Mouse (Mus musculus) bone marrow, adult 2 months (tissue): ENCODE measurements around the gene Prkci. TPM values are rescaled to one million over a fixed set of nuclear protein-coding genes. Genes with fewer than 3 reads are reported as not detected.

Experiments
- H3K27ac ChIP-seq: fragments of 200-500 bp; 2 replicates; pipeline ENCODE4 v1.5.1; 2012; ENCODE audit warnings: low read depth, mild to moderate bottlenecking, control low read depth, inconsistent platforms, low read length; ENCODE audit not compliant: control insufficient read depth, poor library complexity, insufficient read depth
- H3K4me1 ChIP-seq: fragments of 200-500 bp; 2 replicates; pipeline ENCODE4 v1.6.1; 2011; ENCODE audit warnings: low read length; ENCODE audit not compliant: control insufficient read depth, insufficient read depth
- H3K4me3 ChIP-seq: fragments of 200-500 bp; replicated peaks from 2 replicates; pipeline ENCODE3; 2011; ENCODE audit warnings: mild to moderate bottlenecking, low read depth, low read length, control low read depth; ENCODE audit not compliant: control insufficient read depth
- CTCF ChIP-seq: fragments of 200-500 bp; IDR thresholded peaks from 2 replicates; pipeline ENCODE4 v1.5.1; 2011; ENCODE audit warnings: low read length, control low read depth; ENCODE audit not compliant: control insufficient read depth, insufficient read depth
- POLR2A ChIP-seq: fragments of 200-500 bp; IDR thresholded peaks from 2 replicates; pipeline ENCODE4 v1.6.1; 2011; ENCODE audit warnings: low read depth, mild to moderate bottlenecking, control low read depth, low read length, borderline replicate concordance; ENCODE audit not compliant: control insufficient read depth
- WGBS: fragments of 180-500 bp; shearing (Covaris S2); methylation state at CpG from one replicate; pipeline ENCODE4 v1.1.7; 2018; 5-methylcytosine and 5-hydroxymethylcytosine counted together
- polyA plus RNA-seq: library from polyadenylated mRNA; stranded (reverse); fragments of >200 nt; gene quantifications from 2 replicates; pipeline ENCODE4 v1.2.4, GENCODE M21; 2011; ENCODE audit warnings: low replicate concordance; ENCODE audit not compliant: missing spikeins, insufficient read depth, insufficient read length

Prkci gene
- polyA plus RNA-seq, 1 experiment = 9.0 TPM

DNA sequence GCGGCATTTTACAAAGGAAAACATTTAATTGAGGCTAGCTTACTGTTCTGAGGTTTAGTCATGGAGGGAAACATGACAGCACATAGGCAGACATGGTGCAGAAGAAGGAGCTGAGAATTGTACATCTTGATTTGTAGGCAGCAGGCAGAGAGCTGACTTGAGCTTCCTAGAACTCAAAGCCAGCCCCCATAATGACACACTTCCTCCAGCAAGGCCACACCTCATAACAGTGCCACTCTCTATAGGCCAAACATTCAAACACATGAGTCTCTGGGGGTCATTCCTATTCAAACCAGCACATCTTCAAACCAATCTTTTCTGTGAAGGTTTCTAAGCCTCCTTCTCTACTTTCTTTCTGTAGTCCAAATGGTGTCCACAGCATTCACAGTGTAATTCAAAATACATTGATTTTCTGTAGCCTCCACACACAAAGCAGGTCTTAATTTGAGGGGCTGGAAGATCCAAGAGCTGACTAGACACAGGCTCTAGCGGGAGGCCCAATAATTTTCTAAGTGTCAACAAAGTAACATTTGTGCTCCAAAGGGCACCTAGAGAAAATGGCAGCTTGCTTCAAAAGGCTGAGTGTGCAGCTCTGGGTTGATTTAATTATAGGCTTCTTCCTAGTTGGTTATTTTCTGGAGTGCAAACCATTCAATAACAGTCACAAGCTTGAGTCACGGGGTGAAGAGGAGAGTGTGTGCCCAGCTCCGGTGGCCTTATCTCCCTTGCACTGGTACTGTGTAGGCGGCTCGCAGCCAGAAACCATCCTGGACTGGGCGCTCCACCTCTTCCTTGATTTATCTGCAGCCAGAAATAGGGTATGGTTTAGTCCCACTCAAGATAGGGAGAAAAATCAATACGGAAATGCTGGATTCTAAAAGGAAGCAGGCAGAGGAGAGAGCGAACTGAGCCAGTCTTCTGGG is 7.9 kb upstream of the Prkci start:
- 65% methylated on average over 9 of the region's 9 CpGs for WGBS
- Histone ChIP-seq H3K4me1 (no peaks in the 10 kb centered on the region; the same call in 1 of the 2 replicates), H3K27ac (no peak overlapping the region)

DNA sequence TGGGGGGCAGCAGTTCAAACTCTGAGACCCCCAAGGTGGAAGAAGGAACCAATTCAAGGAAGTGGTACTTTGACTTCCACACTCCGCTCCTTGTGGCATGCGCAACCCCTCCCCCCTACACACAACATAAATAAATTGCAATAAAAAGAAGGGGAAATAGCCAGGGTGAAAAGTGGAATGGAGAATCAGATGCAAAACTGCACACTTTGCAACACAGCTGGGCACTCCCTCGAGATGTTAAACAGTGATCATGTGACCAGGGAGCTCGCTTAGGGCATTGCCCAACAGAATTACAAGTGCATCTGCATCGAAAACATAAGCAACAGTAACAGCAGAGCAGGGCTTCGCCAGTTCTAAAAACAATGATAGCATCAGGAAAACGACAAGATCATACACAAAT is 3.4 kb upstream of the Prkci start:
- peaks cover 3% of the 10 kb centered on the region; the same call in 1 of the 2 replicates for H3K4me1 ChIP-seq
- H3K27ac ChIP-seq = no peak overlapping the region
- 39% methylated on average over 7 of the region's 7 CpGs for WGBS
- no peak overlapping the region for H3K4me3 ChIP-seq
- no peak for TF ChIP-seq CTCF
- TF ChIP-seq POLR2A = no peak

More for the DNA sequence above, 7.9 kb upstream of the Prkci start:
- TF ChIP-seq POLR2A (no peak), CTCF (no peak)
- no peak overlapping the region for H3K4me3 ChIP-seq

DNA sequence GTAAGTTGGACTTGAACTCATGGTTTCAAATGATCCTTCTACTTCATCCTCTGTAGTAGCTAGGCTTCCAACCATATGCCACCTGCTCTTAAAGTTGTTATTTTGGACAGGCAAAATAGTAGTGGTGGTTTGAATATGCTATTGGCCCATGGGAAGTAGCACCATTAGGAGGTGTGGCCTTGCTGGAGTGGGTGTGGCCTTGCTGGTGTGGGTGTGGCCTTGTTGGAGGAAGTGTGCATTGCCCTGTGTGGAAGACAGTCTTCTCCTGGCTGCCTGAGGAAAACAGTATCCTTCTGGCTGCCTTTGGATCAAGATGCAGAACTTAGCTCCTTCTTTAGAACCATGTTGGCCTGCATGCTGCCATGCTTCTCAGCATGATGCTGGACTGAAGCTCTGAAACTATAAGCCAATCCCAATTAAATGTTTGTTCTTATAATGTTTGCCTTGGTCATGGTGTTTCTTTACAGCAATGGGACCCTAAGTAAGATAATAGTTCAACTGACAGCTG is 2.4 kb upstream of the Prkci start:
- no peak overlapping the region for H3K27ac ChIP-seq
- no peak overlapping the region for H3K4me3 ChIP-seq
- H3K4me1 ChIP-seq = peaks cover 3% of the 10 kb centered on the region; the same call in 1 of the 2 replicates
- TF ChIP-seq CTCF (no peak), POLR2A (no peak)

DNA sequence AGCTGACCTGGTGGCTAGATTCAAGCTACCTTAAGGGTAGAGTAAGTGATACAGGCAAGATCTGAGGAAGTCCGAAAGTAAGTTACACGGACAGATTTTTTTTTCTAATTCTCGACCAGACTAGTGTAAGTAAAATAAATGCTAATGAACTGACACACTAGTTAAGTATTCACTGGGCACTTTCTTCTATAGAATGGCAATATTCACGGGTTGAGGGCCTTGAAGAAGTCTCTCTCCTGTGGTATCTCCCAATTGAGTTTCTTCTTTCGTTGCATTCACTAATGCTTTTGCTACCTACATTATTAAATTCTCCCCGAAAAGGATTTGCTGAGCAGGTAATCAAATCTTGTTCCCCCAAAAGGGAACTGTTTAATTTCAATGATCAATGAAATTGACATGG is 688 bp upstream of the Prkci start:
- TF ChIP-seq POLR2A (no peak), CTCF (no peak)
- Histone ChIP-seq H3K4me1 (peaks cover 3% of the 10 kb centered on the region; the same call in 1 of the 2 replicates), H3K4me3 (peak overlapping the region; percentile 52), H3K27ac (no peak overlapping the region)
- WGBS = 9% methylated on average over 6 of the region's 6 CpGs

DNA sequence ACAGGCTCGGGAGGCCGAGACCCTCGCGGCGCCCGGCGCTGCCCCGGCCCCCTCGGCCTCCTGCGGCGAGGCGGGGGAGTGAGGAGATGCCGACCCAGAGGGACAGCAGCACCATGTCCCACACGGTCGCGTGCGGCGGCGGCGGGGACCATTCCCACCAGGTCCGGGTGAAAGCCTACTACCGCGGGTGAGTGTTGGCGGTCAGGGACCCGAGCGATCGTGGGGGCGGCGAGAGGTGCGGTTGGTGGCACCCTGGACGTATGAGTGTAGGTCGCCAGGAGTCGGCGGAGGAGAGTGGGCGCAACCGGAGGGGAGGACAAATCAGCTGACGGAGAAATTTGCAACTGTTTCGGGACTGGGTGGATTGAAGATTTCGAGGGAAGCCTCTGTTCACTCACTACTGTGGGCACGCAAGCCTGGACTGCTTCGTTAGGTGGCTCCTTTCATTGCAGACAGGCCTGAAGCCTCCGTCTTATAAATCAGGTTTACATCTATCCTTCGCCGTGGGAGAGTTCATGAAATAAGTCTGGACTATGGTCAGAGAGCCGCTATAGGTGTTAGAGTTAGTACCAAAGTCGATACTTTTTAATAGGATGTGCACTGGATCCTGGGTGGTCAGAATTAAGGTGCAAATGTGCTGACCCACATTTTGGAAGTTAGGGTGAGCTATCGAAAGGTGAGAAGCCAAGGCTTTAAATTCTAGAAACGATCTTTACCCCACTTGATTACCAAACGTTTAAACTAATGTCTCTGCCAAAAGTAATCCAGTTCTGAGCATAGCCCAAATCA is 546 bp downstream of the Prkci start:
- WGBS = 1% methylated on average over 49 of the region's 49 CpGs
- Histone ChIP-seq H3K27ac (peak overlapping the region; percentile 49; the same call in 1 of the 2 replicates), H3K4me3 (peak overlapping the region; percentile 98), H3K4me1 (peaks cover 3% of the 10 kb centered on the region; the same call in 1 of the 2 replicates)
- TF ChIP-seq CTCF (no peak), POLR2A (no peak)

DNA sequence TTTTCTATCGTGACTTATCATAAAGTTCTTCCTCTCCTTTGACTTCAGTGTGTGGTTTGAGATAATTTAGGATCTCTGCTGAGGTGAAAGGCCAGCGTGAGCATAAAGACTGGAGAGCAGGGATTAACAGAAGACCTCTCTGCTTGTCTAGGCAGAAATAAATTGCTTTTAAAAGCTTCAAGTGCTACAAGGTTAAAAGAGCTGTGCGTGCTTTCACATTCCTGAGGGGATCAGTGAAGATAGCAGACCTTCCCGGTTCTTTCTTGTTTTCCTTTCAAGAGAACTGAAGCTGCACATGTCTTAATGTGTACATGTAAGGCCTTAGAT is 1.1 kb downstream of the Prkci start:
- H3K4me3 ChIP-seq = no peak overlapping the region
- no peak overlapping the region for H3K27ac ChIP-seq
- no peak for TF ChIP-seq POLR2A
- no peak for TF ChIP-seq CTCF
- H3K4me1 ChIP-seq = peaks cover 3% of the 10 kb centered on the region; the same call in 1 of the 2 replicates
- WGBS = 40% methylated on average over 4 of the region's 4 CpGs

DNA sequence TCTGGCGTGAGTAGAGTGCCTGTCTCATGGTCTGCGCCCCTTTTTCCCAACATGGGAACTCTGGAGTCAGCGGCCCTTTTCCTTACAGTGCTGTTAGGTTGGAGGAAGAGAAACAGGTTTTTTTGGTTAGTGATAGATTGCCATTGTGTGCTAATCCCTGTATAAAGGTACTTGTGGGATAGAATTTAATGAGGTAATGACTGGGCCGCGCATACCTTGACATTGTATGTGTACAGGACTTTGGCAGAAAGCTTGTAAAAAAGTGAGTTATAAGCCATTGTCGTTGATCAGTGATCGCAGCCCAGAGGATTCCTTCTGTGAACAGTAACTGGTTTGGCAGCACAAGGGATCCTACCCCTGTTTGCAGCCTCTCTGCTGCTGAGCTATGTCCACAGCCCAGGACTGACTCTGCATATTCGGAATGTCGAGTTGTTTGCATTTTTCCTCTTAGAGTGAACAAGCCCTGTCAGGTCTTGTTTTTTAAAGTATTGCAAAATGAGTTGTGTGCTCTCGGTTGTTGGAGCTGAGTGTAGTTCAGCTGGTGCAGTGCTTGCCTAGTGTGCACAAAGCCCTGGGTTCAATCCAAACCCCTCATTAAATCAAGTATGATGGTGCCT is 4.0 kb downstream of the Prkci start:
- Histone ChIP-seq H3K4me3 (no peak overlapping the region), H3K4me1 (no peaks in the 10 kb centered on the region; the same call in 1 of the 2 replicates), H3K27ac (no peak overlapping the region)
- WGBS = 79% methylated on average over 10 of the region's 10 CpGs
- no peak for TF ChIP-seq POLR2A
- no peak for TF ChIP-seq CTCF

DNA sequence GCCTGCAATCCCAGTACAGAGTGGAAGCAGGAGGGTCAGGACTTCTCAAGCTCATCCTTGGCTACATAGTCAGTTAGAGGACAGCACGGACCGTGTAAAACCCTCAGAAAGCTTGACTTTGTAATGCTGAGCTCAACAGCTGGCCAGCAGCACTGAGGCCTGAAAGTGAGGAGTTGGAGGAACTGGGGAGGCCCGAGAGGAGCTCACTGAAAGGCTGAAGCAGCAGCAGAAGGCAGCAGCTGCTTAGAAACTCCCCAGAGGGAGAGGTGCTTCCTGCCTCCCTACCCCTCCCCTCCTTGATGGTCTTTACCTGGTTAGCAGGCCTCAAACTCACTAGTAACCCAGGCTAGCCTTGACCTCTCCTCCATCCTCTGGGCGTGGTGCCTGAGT is 4.5 kb downstream of the Prkci start:
- no peak overlapping the region for H3K27ac ChIP-seq
- TF ChIP-seq CTCF (no peak), POLR2A (no peak)
- 55% methylated on average over 4 of the region's 4 CpGs for WGBS
- no peaks in the 10 kb centered on the region; the same call in 1 of the 2 replicates for H3K4me1 ChIP-seq
- no peak overlapping the region for H3K4me3 ChIP-seq
